Mouse (Mus musculus) liver, adult 2 months (tissue): ENCODE data around the gene Gfap.

Experiments
- CTCF ChIP-seq: fragments of 200-500 bp; IDR thresholded peaks from 2 replicates; pipeline ENCODE4 v1.5.1; 2011; ENCODE audit warnings: low read depth, low read length, control low read depth
- POLR2A ChIP-seq: fragments of 200-500 bp; IDR thresholded peaks from 2 replicates; pipeline ENCODE4 v1.6.1; 2011; ENCODE audit warnings: low read length, control low read depth; ENCODE audit not compliant: insufficient read depth; ENCODE audit errors: extremely low read depth

- TF ChIP-seq CTCF (no peak), POLR2A (no peak)
Observed at GRCm38 (mm10) chr11:102941236-102941635, 40.5 kb upstream of the Gfap start.
